Mouse (Mus musculus) thymus, adult 2 months (tissue): ENCODE measurements around the gene Cand1. TPM values are rescaled to one million over a fixed set of nuclear protein-coding genes. Genes with fewer than 3 reads are reported as not detected.
A peak's percentile ranks its signal among the peaks of the same experiment; 100 is the strongest.

Experiments used
- DNase-seq: peaks from one replicate; pipeline ENCODE4 v3.0.0; 2021
- H3K27ac ChIP-seq: fragments of 200-500 bp; 2 replicates; pipeline ENCODE4 v1.5.1; 2012; ENCODE audit warnings: low read length, control low read depth; ENCODE audit not compliant: control insufficient read depth, insufficient read depth
- H3K27me3 ChIP-seq: fragments of 200-500 bp; 2 replicates; pipeline ENCODE4 v1.6.1; 2012; ENCODE audit warnings: mild to moderate bottlenecking, low read length, moderate library complexity, mixed read lengths; ENCODE audit not compliant: control insufficient read depth, insufficient read depth
- H3K36me3 ChIP-seq: fragments of 200-500 bp; 2 replicates; pipeline ENCODE4 v1.6.1; 2012; ENCODE audit warnings: mild to moderate bottlenecking, low read length, moderate library complexity; ENCODE audit not compliant: control insufficient read depth, insufficient read depth
- H3K4me1 ChIP-seq: fragments of 200-500 bp; replicated peaks from 2 replicates; pipeline ENCODE4 v1.6.1; 2012; ENCODE audit warnings: low read length; ENCODE audit not compliant: control insufficient read depth, insufficient read depth
- H3K4me3 ChIP-seq: fragments of 200-500 bp; 2 replicates; pipeline ENCODE4 v1.5.1; 2012; ENCODE audit warnings: mild to moderate bottlenecking, low read length, control low read depth, moderate library complexity; ENCODE audit not compliant: control insufficient read depth, insufficient read depth
- CTCF ChIP-seq: fragments of 200-500 bp; IDR thresholded peaks from 2 replicates; pipeline ENCODE4 v1.5.1; 2012; ENCODE audit warnings: mild to moderate bottlenecking, control low read depth, low read length, moderate library complexity, borderline replicate concordance; ENCODE audit not compliant: control insufficient read depth, poor library complexity, insufficient read depth; ENCODE audit errors: extremely low read depth
- POLR2A ChIP-seq: fragments of 200-500 bp; IDR thresholded peaks from 2 replicates; pipeline ENCODE4 v1.6.1; 2012; ENCODE audit warnings: mild to moderate bottlenecking, low read length, control low read depth, moderate library complexity; ENCODE audit not compliant: control insufficient read depth, poor library complexity, insufficient read depth; ENCODE audit errors: extremely low read depth
- WGBS: fragments of 180-500 bp; shearing (Covaris S2); methylation state at CpG from one replicate; pipeline ENCODE4 v1.1.7; 2018; 5-methylcytosine and 5-hydroxymethylcytosine counted together
- polyA plus RNA-seq: library from polyadenylated mRNA; depleted of rRNA; stranded (reverse); fragments of >200 nt; gene quantifications from 2 replicates; pipeline ENCODE4 v1.2.3, GENCODE M21; 2012; rRNA removed

The Cand1 gene
- polyA plus RNA-seq, result 56.9 and 63.3 TPM in 2 replicates

DNA sequence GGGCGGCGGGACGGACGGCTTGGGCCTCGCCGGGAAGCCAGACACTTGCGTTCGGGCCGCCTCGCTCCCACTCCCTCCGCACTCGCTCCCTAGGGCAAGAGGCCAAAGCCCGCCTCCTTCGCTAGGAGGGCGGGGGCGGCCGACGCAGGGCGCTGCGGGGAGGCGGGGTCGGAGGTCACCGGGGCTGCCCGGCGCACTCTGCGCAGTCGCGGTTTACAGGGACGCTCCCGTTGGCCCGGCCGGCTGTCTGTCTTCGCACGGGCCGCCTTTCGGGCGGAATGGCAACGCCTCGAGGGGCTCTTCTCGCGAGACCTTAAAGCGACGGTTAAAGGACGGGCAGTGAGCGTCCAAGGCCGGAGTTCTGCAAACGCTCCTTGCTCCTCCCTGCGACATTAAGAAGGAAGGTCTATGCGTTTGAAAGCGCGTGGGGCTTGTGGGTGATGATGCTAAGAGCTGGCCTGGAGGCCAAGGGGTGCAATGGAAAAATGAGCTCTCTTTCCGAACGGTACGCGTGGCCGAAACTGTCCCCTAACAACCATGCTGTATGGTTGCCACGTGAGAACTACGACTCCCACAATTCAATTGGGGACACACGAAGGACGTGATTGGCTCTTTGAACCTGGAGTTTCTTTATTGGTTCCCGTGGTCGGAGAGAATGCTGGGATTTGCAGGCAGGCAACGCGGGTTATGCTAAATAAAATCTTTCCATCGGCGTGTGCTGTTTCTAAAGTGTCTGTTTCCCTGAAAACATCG lies at the start of gene Cand1:
Gene Cand1 (minus strand): TSS at position 87 of the 753 bp plus-strand sequence.
- WGBS, result under 1% methylated on average over 67 of the region's 67 CpGs
- Histone ChIP-seq H3K36me3 (no peaks in the 10 kb centered on the region), H3K27me3 (no peaks in the 10 kb centered on the region), H3K27ac (peak within 1 kb of the TSS; percentile 69), H3K4me1 (peaks cover 6% of the 10 kb centered on the region), H3K4me3 (peak within 1 kb of the TSS; percentile 68)
- TF ChIP-seq POLR2A (peak; percentile 80; the same call in 1 of the 2 replicates), CTCF (no peak; the same call in 1 of the 2 replicates)
- peak; percentile 100 for DNase-seq

DNA sequence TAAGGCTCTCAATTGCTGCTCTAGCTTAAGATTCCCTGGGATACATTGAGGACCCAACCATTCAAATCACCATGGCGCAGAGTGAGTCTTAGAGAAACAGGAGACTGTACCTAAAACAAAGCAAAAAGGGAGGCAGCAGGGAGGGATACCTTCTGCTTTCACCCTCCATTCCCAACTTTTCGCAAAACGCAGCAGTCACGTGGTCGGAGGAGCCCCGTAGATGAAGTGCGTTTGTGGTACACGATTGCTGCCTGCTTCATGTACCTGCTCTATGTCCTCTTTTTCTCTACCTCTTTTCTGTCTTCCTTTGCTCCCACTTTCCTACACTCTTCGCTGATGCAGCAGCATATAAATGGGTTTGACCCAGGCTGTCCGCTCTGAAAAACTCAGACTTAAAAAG lies 39.0 kb upstream of the Cand1 start:
- 94% methylated on average over 10 of the region's 10 CpGs for WGBS
- no peak for DNase-seq
- TF ChIP-seq CTCF (no peak), POLR2A (no peak)

DNA sequence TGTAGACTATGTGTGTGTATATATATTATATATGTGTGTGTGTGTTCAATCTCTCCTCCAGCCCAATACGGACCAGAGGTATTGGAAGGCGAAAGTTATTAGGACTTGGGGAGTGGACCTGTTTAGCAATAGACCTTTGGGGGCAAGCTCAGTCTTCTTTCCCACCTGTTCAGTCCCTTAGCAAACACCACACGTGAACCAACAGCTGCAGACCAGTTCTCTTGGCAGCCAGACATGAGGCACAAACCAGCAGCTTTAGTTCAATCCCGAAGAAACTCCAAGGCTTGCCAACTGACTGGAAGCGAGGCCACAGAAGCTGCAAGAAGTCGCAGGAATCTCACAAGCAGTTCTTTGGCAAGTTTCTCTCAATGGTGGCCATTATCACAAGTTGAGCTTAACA lies 34.5 kb upstream of the Cand1 start:
- Histone ChIP-seq H3K27ac (no peak overlapping the region), H3K4me3 (no peak overlapping the region), H3K4me1 (no peaks in the 10 kb centered on the region), H3K36me3 (no peaks in the 10 kb centered on the region), H3K27me3 (no peaks in the 10 kb centered on the region)
- no peak for TF ChIP-seq POLR2A
- no peak for TF ChIP-seq CTCF
- no peak for DNase-seq
- 93% methylated on average over 6 of the region's 6 CpGs for WGBS

More for the DNA sequence above, 39.0 kb upstream of the Cand1 start:
- Histone ChIP-seq H3K27ac (no peak overlapping the region), H3K4me3 (no peak overlapping the region), H3K36me3 (no peaks in the 10 kb centered on the region), H3K4me1 (no peaks in the 10 kb centered on the region), H3K27me3 (no peaks in the 10 kb centered on the region)

DNA sequence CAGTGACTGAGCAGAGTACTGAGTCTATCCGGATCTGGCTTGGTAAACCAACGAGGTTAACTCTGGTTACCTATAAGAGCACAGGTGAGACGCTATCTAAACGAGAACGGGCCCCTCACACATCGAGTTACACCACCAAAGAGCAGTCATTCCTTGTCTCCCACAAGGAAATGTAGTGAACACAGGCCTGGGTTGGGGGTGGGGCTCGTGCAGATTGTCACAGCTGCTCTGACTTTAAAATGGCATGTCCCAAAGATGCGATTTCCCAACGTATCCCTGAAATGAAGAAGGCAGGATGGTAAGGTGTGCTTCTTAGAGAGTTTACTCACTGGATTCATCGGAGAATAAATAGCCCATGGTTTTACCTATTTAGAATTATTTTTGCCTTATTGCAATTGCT lies 32.7 kb upstream of the Cand1 start:
- Histone ChIP-seq H3K36me3 (no peaks in the 10 kb centered on the region), H3K27me3 (no peaks in the 10 kb centered on the region), H3K4me3 (no peak overlapping the region), H3K4me1 (no peaks in the 10 kb centered on the region), H3K27ac (no peak overlapping the region)
- WGBS, result 88% methylated on average over 10 of the region's 10 CpGs
- DNase-seq, result no peak
- no peak for TF ChIP-seq CTCF
- no peak for TF ChIP-seq POLR2A

DNA sequence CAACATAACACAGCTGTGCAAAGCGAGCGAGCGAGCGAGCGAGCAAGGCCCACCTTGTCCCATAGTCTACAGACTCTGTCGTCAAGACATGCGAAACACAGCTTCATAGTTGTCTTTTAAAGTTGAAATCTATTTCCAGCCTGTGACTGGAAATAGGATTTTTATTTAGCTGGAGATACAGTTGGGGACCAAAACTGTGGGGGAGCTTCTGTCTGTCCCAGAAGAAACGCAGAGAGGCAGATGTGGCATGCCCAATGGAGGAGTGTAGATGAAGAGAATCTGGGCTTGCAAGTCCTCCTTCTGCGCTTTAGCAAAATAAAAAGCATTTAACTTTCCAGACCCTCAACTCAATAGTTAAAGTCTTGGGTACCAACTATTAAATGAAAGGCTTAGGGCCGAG lies 32.1 kb upstream of the Cand1 start:
- DNase-seq, result no peak
- no peak for TF ChIP-seq CTCF
- TF ChIP-seq POLR2A, result no peak
- Histone ChIP-seq H3K36me3 (no peaks in the 10 kb centered on the region), H3K4me3 (no peak overlapping the region), H3K27ac (no peak overlapping the region), H3K27me3 (no peaks in the 10 kb centered on the region), H3K4me1 (no peaks in the 10 kb centered on the region)
- 96% methylated on average over 10 of the region's 10 CpGs for WGBS

DNA sequence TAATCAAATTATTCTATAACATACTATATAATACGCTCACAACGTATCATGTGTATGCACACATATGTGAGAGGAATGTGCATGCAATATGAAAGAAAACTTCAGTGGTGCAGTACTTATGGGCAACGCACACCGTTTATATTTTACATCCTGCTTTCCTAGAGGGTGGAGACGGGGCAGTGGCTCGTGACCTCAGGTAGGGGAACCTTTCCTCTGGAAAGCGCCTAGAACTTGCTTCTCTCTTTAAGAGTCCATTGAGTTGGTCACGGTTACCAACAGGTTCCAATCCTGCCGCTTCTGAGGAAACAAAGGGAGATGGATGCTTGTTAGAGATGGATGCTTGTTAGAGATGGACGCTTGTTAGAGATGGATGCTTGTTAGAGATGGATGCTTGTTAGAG lies 31.2 kb upstream of the Cand1 start:
- WGBS, result 96% methylated on average over 10 of the region's 10 CpGs
- H3K36me3 ChIP-seq, result no peaks in the 10 kb centered on the region
- DNase-seq, result no peak
- no peak overlapping the region for H3K27ac ChIP-seq
- no peak for TF ChIP-seq CTCF
- TF ChIP-seq POLR2A, result no peak
- no peaks in the 10 kb centered on the region for H3K27me3 ChIP-seq
- H3K4me1 ChIP-seq, result no peaks in the 10 kb centered on the region
- H3K4me3 ChIP-seq, result no peak overlapping the region

DNA sequence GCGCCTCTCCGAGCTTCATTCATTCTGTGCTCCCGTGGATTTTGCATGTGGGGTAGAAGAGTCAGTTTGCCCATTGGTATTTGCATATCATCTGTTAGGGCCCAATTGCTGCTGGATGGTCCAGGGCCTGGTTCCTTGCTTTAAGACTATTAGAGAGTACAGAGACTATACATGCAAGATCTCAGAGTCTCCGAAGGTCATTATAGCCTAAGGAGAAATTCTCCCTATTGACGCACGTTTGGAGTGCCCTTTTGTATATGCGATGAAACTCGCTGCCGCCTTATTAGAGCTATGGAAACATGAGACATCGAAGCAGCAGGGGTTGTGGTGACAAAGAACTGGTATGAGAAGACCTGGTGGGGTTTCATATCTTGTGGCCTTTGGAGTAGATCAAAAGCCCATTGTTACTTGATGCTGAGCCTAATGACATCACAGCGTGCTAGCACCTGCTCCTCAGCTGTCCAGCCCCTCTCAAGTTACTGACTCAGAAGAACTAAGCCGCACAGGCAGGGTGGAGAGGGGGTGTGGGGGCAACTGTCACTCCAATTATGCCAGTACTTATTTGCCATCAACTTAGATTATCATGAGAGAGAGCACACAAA lies 30.6 kb upstream of the Cand1 start:
- no peak for TF ChIP-seq POLR2A
- TF ChIP-seq CTCF, result no peak
- WGBS, result 90% methylated on average over 12 of the region's 12 CpGs
- H3K4me3 ChIP-seq, result no peak overlapping the region

More for the DNA sequence above, 30.6 kb upstream of the Cand1 start:
- DNase-seq, result no peak
- Histone ChIP-seq H3K4me1 (no peaks in the 10 kb centered on the region), H3K27ac (no peak overlapping the region), H3K27me3 (no peaks in the 10 kb centered on the region), H3K36me3 (no peaks in the 10 kb centered on the region)
